Mouse (Mus musculus) thymus, postnatal 4 days (tissue): ENCODE data around the gene Ing4.

Experiments used
- DNase-seq: peaks from one replicate; pipeline ENCODE4 v3.0.0; 2021

The Ing4 gene

DNA sequence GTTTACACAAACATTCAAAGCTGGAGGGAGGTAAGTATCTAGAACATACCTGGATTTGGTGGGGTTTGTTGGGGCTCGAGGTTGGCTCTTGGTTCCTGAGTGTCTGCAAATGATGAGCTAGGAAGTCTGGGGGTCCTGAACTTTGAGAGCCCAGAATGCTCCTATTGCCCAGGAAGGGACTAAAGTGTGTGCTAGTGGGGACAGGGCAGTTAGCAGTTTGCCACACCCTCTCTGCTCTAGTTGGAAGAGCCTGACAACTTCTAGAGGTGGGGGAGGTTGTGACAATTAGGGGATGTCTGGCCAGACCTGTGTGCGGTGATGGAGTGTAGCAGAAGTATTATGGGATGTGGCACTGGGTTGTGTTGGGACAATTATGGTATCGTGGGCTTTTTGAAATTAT, 55.3 kb downstream of the Ing4 start:
- no peak for DNase-seq

DNA sequence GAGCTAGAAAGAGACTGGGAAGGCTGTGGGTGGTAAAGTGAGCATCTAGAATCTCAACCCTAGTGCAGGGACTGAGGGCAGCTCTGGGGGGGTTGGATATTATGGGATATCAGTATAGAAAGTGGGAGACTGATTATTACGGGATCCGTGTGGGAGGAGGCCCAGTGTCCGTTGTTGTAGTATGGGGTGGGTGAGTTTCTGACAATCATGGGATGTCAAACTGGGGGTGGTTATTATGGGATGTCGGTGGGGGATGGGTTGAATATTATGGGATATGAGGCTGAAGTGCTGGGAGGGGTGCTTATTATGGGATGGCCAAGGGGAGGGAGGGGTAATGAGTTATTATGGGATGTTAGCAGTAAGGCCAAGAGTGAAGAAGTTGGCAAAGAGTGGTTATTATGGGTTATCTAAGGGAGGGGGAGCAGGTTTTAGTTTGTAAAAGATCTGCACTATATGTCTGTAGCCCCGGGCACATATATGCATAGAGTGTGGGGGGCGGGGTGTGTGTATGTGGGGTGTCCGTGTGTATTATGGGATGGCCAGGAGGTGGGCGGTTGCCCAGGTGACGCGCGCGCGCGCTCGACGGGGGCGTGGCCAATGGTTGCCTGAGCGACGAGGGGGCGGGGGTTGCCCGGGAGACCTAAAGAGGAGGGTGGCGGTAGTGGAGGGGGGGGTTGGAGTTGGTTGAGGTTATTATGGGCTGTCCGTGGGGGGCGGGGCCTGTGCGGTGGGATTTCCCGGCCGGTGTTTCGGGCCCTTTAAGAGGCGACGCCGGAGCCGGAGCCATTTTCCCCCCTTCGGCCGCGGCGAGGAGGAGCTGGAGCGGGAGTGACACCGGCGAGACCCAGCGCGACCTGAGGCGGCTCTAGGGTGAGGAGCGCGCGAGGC, 56.1 kb downstream of the Ing4 start, which contains the start of gene Chd4:
TSS of gene Chd4 (plus strand) at position 591 of the 888 bp plus-strand sequence.
- peak; percentile 98 for DNase-seq

DNA sequence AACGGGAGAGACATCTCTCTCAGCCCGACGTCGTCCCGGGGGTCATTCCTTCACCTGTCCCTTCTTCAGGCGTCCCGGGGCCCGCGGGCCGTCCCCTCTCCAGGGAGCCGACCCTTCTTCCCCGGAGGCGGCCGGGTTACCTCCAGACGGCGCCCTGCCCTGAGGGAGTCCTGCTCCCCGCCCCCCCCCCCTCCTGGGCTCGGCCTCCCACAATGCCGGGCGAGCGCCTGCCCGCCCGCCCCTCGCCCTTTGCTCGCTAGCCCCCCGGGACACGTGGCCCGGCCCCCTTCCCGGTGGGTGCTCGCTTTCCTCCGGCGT, 56.7 kb downstream of the Ing4 start:
- DNase-seq = no peak

DNA sequence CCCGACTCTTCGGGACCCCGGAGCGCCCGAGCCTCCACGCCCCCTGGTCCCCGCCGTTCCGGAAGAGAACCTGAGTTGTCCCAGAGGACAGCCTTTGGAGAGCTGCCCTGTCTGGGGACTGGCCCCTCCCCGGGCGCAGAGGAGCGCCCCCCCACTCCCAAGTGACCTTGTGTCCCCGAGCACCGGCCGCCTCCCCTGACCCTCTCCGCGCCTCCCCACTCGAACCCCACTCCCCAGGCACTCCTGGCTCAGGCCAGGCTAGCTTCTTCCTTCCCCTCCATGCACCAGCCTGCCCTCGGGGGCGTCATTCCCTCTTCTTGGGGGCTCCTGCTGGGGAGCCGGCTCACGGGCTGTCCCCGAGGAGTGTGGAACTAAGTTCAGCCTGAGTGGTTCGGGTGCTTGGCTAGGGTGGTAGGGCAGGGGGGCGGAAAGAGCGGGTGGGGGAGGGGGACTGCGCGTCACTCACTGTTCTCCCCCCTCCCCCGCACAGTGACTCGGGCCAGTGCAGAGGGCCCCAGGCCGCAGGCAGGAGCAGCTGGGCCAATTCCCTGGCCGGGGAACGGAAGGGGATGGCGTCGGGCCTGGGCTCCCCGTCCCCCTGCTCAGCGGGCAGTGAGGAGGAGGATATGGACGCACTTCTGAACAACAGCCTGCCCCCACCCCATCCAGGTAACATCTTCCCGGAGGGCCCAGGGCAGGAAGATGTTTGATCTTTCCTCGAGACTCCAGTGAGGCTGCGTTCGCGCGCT, 57.2 kb downstream of the Ing4 start:
- peak; percentile 83 for DNase-seq

DNA sequence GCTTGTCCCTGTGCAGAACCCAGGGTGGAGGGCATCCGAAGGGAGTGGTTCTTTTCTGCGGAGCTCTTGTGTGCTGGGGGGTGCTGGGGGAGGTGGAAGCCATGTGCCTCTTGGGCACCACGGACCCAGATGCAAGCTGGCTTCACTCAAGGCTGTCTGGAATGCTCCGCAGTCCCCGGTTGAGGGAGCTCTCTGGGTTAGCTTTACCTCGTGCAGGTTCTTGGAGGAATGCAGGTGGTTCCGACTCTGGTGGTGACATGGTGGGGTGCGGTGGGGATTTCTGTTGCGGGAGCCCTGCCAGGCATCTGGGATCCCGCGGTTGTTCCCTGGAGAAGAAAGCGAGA, 57.8 kb downstream of the Ing4 start:
- DNase-seq = no peak

DNA sequence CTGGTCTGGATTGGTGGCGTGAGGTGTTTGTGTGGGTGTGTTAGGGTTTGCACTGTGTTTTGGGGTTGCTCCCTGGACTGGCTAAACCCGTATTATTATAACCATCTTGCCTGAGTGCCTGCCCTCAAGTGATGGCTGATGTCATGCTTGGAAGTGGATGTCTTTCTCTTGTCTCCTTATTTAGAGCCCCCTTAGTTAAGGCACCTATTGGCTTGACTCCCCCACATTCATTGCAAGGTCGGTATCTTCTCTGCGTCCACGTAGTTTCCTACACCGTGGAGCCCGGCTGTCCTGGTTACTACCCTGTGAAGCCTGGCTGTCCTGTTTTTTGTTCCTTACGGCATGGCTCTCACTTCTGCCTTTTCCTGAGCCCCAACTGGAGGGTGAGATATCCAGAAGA, 58.4 kb downstream of the Ing4 start:
- no peak for DNase-seq

DNA sequence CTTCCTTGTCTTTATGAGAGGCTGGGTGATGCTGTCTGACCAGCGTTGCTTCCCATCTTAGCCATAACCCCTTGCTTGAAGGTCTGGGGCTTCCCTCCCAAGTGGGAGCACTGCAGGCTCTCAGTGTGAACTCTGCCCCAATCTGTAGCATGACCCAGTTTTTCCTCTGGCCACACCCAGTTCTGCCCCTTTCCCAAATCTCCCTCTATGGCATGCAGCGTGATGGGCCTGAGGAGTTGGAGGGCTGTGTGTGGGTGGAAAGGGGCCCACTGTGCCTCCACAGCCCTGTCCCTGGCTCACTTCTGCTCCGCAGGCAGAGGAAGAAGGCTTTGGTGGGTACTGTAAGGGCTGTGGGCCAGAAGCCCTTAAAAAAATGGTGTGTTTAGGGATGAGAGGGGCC, 59.0 kb downstream of the Ing4 start:
- DNase-seq = peak; percentile 38
